Mouse (Mus musculus) liver, postnatal 0 days (tissue): ENCODE data around the gene Themis2. TPM values are rescaled to one million over a fixed set of nuclear protein-coding genes. Genes with fewer than 3 reads are reported as not detected.
"Not testable (repeated sequence)": the region's sequence is repeated elsewhere in the genome, so short reads cannot be mapped to it uniquely, and the experiment has no call there.

Experiments used
- ATAC-seq: fragments of 200-750 bp; cut with Nextera tagmentation; 2 replicates; pipeline ENCODE4 v1.8.0; 2017; ENCODE audit warnings: mild to moderate bottlenecking, moderate library complexity
- DNase-seq: peaks from one replicate; pipeline ENCODE4 v3.0.0-alpha.2; 2016
- H3K27ac ChIP-seq: fragments of 300-500 bp; sonication (generic); 2 replicates; pipeline ENCODE4 v1.5.1; 2014; ENCODE audit warnings: antibody characterized with exemption, moderate library complexity, mild to moderate bottlenecking, low read depth
- H3K27me3 ChIP-seq: fragments of 300-500 bp; sonication (generic); 2 replicates; pipeline ENCODE4 v1.6.1; 2014; ENCODE audit warnings: low read length, control low read depth, mixed read lengths; ENCODE audit not compliant: insufficient read depth
- H3K36me3 ChIP-seq: fragments of 300-500 bp; sonication (generic); replicated peaks from 2 replicates; pipeline ENCODE4 v1.6.1; 2014; ENCODE audit warnings: mild to moderate bottlenecking, control low read depth, low read length, moderate library complexity, mixed read lengths; ENCODE audit not compliant: insufficient read depth
- H3K4me1 ChIP-seq: fragments of 300-500 bp; sonication (generic); 2 replicates; pipeline ENCODE4 v1.6.1; 2014; ENCODE audit warnings: antibody characterized with exemption, mild to moderate bottlenecking, control low read depth; ENCODE audit not compliant: insufficient read depth
- H3K4me2 ChIP-seq: fragments of 300-500 bp; sonication (generic); 2 replicates; pipeline ENCODE4 v1.6.1; 2014; ENCODE audit warnings: low read depth, mild to moderate bottlenecking, low read length, moderate library complexity, mixed read lengths
- H3K4me3 ChIP-seq: fragments of 300-500 bp; sonication (generic); 2 replicates; pipeline ENCODE4 v1.5.1; 2014; ENCODE audit warnings: low read depth, low read length
- H3K9ac ChIP-seq: fragments of 300-500 bp; sonication (generic); replicated peaks from 2 replicates; pipeline ENCODE4 v1.6.1; 2014; ENCODE audit warnings: mild to moderate bottlenecking, moderate library complexity
- H3K9me3 ChIP-seq: fragments of 300-500 bp; sonication (generic); 2 replicates; pipeline ENCODE4 v1.6.1; 2016; ENCODE audit warnings: mild to moderate bottlenecking, control low read depth, low read length, mixed read lengths
- CTCF ChIP-seq: sonication (generic); IDR thresholded peaks from 2 replicates; pipeline ENCODE4 v1.5.1; 2016; ENCODE audit warnings: antibody characterized with exemption, low read depth
- EP300 ChIP-seq: IDR thresholded peaks from 2 replicates; pipeline ENCODE4 v1.6.1; 2016; ENCODE audit warnings: antibody characterized with exemption, low read depth, mild to moderate bottlenecking
- WGBS: fragments of 180-500 bp; shearing (Covaris S2); extraction: QIAGEN DNeasy Blood & Tissue Kit; methylation state at CpG from one replicate; pipeline ENCODE4 v1.1.7; 2014; ENCODE audit not compliant: insufficient replicate concordance; 5-methylcytosine and 5-hydroxymethylcytosine counted together
- polyA plus RNA-seq: library from polyadenylated mRNA; unstranded; fragments of >200 nt; fragmentation: Nextera tagmentation; extraction: Ambion mirVana; gene quantifications from 2 replicates; pipeline ENCODE4 v1.2.1, GENCODE M21; 2015

The Themis2 gene
- polyA plus RNA-seq, 1 experiment from 2014 or later: 3.1 TPM

DNA sequence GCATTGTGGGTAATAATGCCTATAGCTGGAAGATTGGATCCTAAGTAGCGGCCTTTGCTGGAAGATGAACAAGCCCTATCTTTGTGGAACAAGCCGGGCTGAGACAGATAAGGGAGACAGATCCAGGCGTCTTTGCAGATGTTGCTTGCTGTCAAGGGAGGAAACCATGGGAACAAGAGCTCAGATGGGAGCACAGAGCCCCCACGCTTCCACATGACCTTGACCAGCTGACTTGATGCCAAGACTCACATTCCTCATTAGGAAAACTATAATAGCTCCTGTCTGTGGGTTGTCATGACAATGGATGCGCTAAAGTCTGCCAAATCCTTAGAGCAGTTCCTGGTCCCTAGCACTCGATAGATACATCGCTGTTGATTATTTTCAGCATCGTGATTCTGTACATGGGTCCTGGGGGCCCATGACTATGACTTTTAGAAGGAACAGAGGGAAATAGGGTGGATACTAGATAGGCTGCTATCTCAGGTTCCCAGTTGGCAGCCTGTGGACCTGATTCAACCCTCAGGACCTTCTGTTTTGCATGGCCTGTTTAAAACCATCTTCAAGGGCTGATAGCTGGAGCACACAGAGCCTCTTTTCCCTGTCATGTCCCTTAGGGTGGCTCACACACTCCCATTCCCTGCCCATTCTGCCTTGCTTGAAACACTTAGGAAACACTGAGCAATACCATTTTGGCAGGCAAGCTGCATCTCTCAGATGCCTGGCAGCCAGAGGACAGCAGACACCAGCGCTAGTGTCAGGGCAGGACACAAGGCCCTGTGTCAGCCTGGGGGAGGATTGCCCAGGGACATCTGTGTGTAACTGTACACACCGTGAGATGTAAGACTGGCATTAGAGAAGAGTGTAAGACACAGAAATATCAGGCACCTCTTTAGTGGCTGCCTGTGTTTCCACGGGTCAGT, 51.9 kb downstream of the Themis2 start:
- H3K4me3 ChIP-seq: no peak overlapping the region
- no peaks in the 10 kb centered on the region for H3K36me3 ChIP-seq
- no peak overlapping the region for H3K9ac ChIP-seq
- WGBS: 60% methylated on average over 11 of the region's 11 CpGs
- H3K27me3 ChIP-seq: no peaks in the 10 kb centered on the region
- H3K9me3 ChIP-seq: no peaks in the 10 kb centered on the region
- ATAC-seq (peak; percentile 16; the same call in 1 of the 2 replicates), DNase-seq (no peak)
- H3K27ac ChIP-seq: no peak overlapping the region
- TF ChIP-seq EP300: no peak
- no peak for TF ChIP-seq CTCF
- H3K4me1 ChIP-seq: peaks cover 5% of the 10 kb centered on the region; the same call in 1 of the 2 replicates
- H3K4me2 ChIP-seq: no peak overlapping the region

- Histone ChIP-seq H3K27me3 (no peaks in the 10 kb centered on the region), H3K4me2 (no peak overlapping the region)
- WGBS: 85% methylated on average over 7 of the region's 7 CpGs
Observed at GRCm38 (mm10) chr4:132741491-132741890, 54.7 kb downstream of the Themis2 start.

DNA sequence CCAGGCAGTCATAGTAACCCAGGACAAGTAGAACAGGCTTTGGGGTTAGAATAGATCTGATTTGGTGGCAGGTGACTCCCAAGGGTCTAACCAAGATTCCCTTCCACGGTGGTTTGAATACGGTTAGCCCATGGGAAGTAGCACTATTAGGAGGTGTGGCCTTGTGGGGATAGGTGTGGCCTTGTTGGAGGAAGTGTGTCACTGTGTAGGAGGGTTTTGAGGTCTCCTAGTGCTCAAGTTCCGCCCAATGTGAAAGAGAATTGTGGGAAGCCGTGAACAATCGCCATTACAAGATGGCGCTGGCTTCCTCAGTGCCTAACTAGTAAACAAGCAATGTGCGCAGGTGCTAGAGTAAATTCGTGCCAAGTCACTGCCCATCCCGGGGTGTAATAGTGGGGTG, 59.0 kb downstream of the Themis2 start:
- H3K4me3 ChIP-seq, ATAC-seq, H3K9me3 ChIP-seq, H3K4me2 ChIP-seq, H3K36me3 ChIP-seq, H3K4me1 ChIP-seq, H3K27me3 ChIP-seq, H3K27ac ChIP-seq, H3K9ac ChIP-seq, DNase-seq: not testable (repeated sequence)
- 88% methylated on average over 9 of the region's 9 CpGs for WGBS

More at GRCm38 (mm10) chr4:132741491-132741890, 54.7 kb downstream of the Themis2 start:
- H3K27ac ChIP-seq: no peak overlapping the region
- H3K4me3 ChIP-seq: no peak overlapping the region
- TF ChIP-seq EP300 (no peak), CTCF (no peak)
- DNase-seq: no peak
- ATAC-seq: no peak
- no peaks in the 10 kb centered on the region for H3K4me1 ChIP-seq
- H3K9me3 ChIP-seq: no peaks in the 10 kb centered on the region
- H3K9ac ChIP-seq: no peak overlapping the region
- H3K36me3 ChIP-seq: no peaks in the 10 kb centered on the region

- no peak overlapping the region for H3K4me2 ChIP-seq
- H3K9ac ChIP-seq: no peak overlapping the region
- H3K4me3 ChIP-seq: no peak overlapping the region
- TF ChIP-seq CTCF: peak; percentile 45
- no peak for TF ChIP-seq EP300
- no peaks in the 10 kb centered on the region for H3K27me3 ChIP-seq
- ATAC-seq: peak; percentile 64
- H3K4me1 ChIP-seq: peaks cover 21% of the 10 kb centered on the region
- H3K27ac ChIP-seq: no peak overlapping the region
- no peaks in the 10 kb centered on the region for H3K9me3 ChIP-seq
- H3K36me3 ChIP-seq: no peaks in the 10 kb centered on the region
- peak; percentile 59 for DNase-seq
- 53% methylated on average over 3 of the region's 3 CpGs for whole genome bisulfite sequencing
Observed at GRCm38 (mm10) chr4:132735894-132736293, 60.3 kb downstream of the Themis2 start.

- Histone ChIP-seq H3K36me3 (no peaks in the 10 kb centered on the region), H3K9me3 (no peaks in the 10 kb centered on the region), H3K27ac (no peak overlapping the region), H3K4me2 (no peak overlapping the region), H3K4me3 (no peak overlapping the region), H3K9ac (no peak overlapping the region), H3K27me3 (no peaks in the 10 kb centered on the region), H3K4me1 (peaks cover 21% of the 10 kb centered on the region)
- no peak for TF ChIP-seq CTCF
- TF ChIP-seq EP300: no peak
- 76% methylated on average over 2 of the region's 2 CpGs for WGBS
- DNase-seq (no peak), ATAC-seq (no peak)
Observed at GRCm38 (mm10) chr4:132735389-132735788, 60.8 kb downstream of the Themis2 start.

- WGBS: 93% methylated on average over 2 of the region's 2 CpGs
- no peak for ATAC-seq
Observed at GRCm38 (mm10) chr4:132734766-132735165, 61.4 kb downstream of the Themis2 start.

More at GRCm38 (mm10) chr4:132734766-132735165, 61.4 kb downstream of the Themis2 start:
- Histone ChIP-seq H3K4me1 (peaks cover 21% of the 10 kb centered on the region), H3K4me3 (no peak overlapping the region), H3K9ac (no peak overlapping the region), H3K9me3 (no peaks in the 10 kb centered on the region), H3K4me2 (no peak overlapping the region), H3K27ac (no peak overlapping the region), H3K27me3 (no peaks in the 10 kb centered on the region), H3K36me3 (no peaks in the 10 kb centered on the region)
- no peak for TF ChIP-seq CTCF
- TF ChIP-seq EP300: no peak
- DNase-seq: no peak
